Mouse (Mus musculus): ENCODE measurements around the gene Plppr4. TPM values are rescaled to one million over a fixed set of nuclear protein-coding genes. Genes with fewer than 3 reads are reported as not detected.

Gene Plppr4
- 0.05 and 0.41 TPM in 2 replicates for polyA plus RNA-seq (2016; fragmentation: Nextera tagmentation; extraction: Ambion mirVana)

GRCm38 (mm10) chr3:117360528-117360927 is at the start of gene Plppr4:
TSS of gene Plppr4 (minus strand) at chr3:117360876.
- Histone ChIP-seq H3K4me3 (peak within 1 kb of the TSS; percentile 63), H3K27ac (peak within 1 kb of the TSS; percentile 80), H3K27me3 (ENCODE audit: poor library complexity, severe bottlenecking) (peaks cover 26% of the 10 kb centered on the region), H3K9me3 (no peaks in the 10 kb centered on the region), H3K36me3 (replicated peaks) (no peaks in the 10 kb centered on the region), H3K4me1 (peaks cover 13% of the 10 kb centered on the region)
- no peak for DNase-seq (ENCODE audit: extremely low spot score, low spot score)
- WGBS = 42% methylated on average over 5 of the region's 5 CpGs

GRCm38 (mm10) chr3:117405821-117406220 is 45.1 kb upstream of the Plppr4 start:
- H3K4me3 ChIP-seq = no peak overlapping the region
- H3K9me3 ChIP-seq = no peaks in the 10 kb centered on the region
- H3K27ac ChIP-seq = no peak overlapping the region
- H3K27me3 ChIP-seq (ENCODE audit: poor library complexity, severe bottlenecking) = no peaks in the 10 kb centered on the region
- WGBS = 95% methylated on average over 2 of the region's 2 CpGs
- no peaks in the 10 kb centered on the region for H3K36me3 ChIP-seq (replicated peaks)
- DNase-seq (ENCODE audit: extremely low spot score, low spot score) = no peak
- no peaks in the 10 kb centered on the region for H3K4me1 ChIP-seq

- 94% methylated on average over 3 of the region's 3 CpGs for WGBS
- no peaks in the 10 kb centered on the region for H3K36me3 ChIP-seq (replicated peaks)
- no peaks in the 10 kb centered on the region for H3K9me3 ChIP-seq
- no peaks in the 10 kb centered on the region for H3K27me3 ChIP-seq (ENCODE audit: poor library complexity, severe bottlenecking)
- no peak for DNase-seq (ENCODE audit: extremely low spot score, low spot score)
- no peaks in the 10 kb centered on the region for H3K4me1 ChIP-seq
- no peak overlapping the region for H3K4me3 ChIP-seq
- no peak overlapping the region for H3K27ac ChIP-seq
Observed at GRCm38 (mm10) chr3:117403740-117404139, 43.1 kb upstream of the Plppr4 start.

GRCm38 (mm10) chr3:117366041-117366440 is 5.4 kb upstream of the Plppr4 start:
- DNase-seq (ENCODE audit: extremely low spot score, low spot score) = no peak

GRCm38 (mm10) chr3:117359686-117360521 is 772 bp downstream of the Plppr4 start:
- DNase-seq (ENCODE audit: extremely low spot score, low spot score) = peak; percentile 55
- H3K4me3 ChIP-seq = peak overlapping the region; percentile 63
- H3K27ac ChIP-seq = peak overlapping the region; percentile 80
- peaks cover 26% of the 10 kb centered on the region for H3K27me3 ChIP-seq (ENCODE audit: poor library complexity, severe bottlenecking)
- H3K36me3 ChIP-seq (replicated peaks) = no peaks in the 10 kb centered on the region
- WGBS = 2% methylated on average over 46 of the region's 46 CpGs
- no peaks in the 10 kb centered on the region for H3K9me3 ChIP-seq
- H3K4me1 ChIP-seq = peaks cover 13% of the 10 kb centered on the region

More at GRCm38 (mm10) chr3:117366041-117366440, 5.4 kb upstream of the Plppr4 start:
- H3K27ac ChIP-seq = no peak overlapping the region
- no peaks in the 10 kb centered on the region for H3K9me3 ChIP-seq
- H3K4me1 ChIP-seq = no peaks in the 10 kb centered on the region
- H3K27me3 ChIP-seq (ENCODE audit: poor library complexity, severe bottlenecking) = peaks cover 2% of the 10 kb centered on the region
- no peaks in the 10 kb centered on the region for H3K36me3 ChIP-seq (replicated peaks)
- WGBS = 94% methylated on average over 1 of the region's 1 CpGs
- no peak overlapping the region for H3K4me3 ChIP-seq

GRCm38 (mm10) chr3:117358981-117359628 is 1.6 kb downstream of the Plppr4 start:
- DNase-seq (ENCODE audit: extremely low spot score, low spot score) = no peak
- H3K27me3 ChIP-seq (ENCODE audit: poor library complexity, severe bottlenecking) = peaks cover 26% of the 10 kb centered on the region
- H3K36me3 ChIP-seq (replicated peaks) = no peaks in the 10 kb centered on the region
- H3K4me1 ChIP-seq = peaks cover 13% of the 10 kb centered on the region
- 0 out of 2 replicates have a peak overlapping the region, but pooled peaks have one; percentile 63 for H3K4me3 ChIP-seq
- WGBS = 91% methylated on average over 5 of the region's 5 CpGs
- H3K27ac ChIP-seq = no peak overlapping the region
- H3K9me3 ChIP-seq = no peaks in the 10 kb centered on the region

GRCm38 (mm10) chr3:117357367-117357766 is 3.3 kb downstream of the Plppr4 start:
- WGBS = 86% methylated on average over 3 of the region's 3 CpGs

GRCm38 (mm10) chr3:117353940-117354339 is 6.7 kb downstream of the Plppr4 start:
- no peaks in the 10 kb centered on the region for H3K36me3 ChIP-seq (replicated peaks)
- H3K4me3 ChIP-seq = no peak overlapping the region
- no peak for DNase-seq (ENCODE audit: extremely low spot score, low spot score)
- no peak overlapping the region for H3K27ac ChIP-seq
- no peaks in the 10 kb centered on the region for H3K4me1 ChIP-seq
- peaks cover 3% of the 10 kb centered on the region for H3K27me3 ChIP-seq (ENCODE audit: poor library complexity, severe bottlenecking)
- H3K9me3 ChIP-seq = no peaks in the 10 kb centered on the region
- 83% methylated on average over 2 of the region's 2 CpGs for WGBS

More at GRCm38 (mm10) chr3:117357367-117357766, 3.3 kb downstream of the Plppr4 start:
- Histone ChIP-seq H3K9me3 (no peaks in the 10 kb centered on the region), H3K27ac (no peak overlapping the region), H3K4me3 (no peak overlapping the region), H3K27me3 (ENCODE audit: poor library complexity, severe bottlenecking) (peaks cover 26% of the 10 kb centered on the region), H3K36me3 (replicated peaks) (no peaks in the 10 kb centered on the region), H3K4me1 (peaks cover 13% of the 10 kb centered on the region)
- DNase-seq (ENCODE audit: extremely low spot score, low spot score) = no peak

GRCm38 (mm10) chr3:117346351-117346750 is 14.3 kb downstream of the Plppr4 start:
- WGBS = 77% methylated on average over 1 of the region's 1 CpGs
- no peaks in the 10 kb centered on the region for H3K4me1 ChIP-seq

GRCm38 (mm10) chr3:117331502-117331901 is 29.2 kb downstream of the Plppr4 start:
- WGBS = 93% methylated on average over 10 of the region's 10 CpGs
- H3K9me3 ChIP-seq = no peaks in the 10 kb centered on the region
- H3K4me3 ChIP-seq = no peak overlapping the region
- no peak for DNase-seq (ENCODE audit: extremely low spot score, low spot score)
- no peak overlapping the region for H3K27ac ChIP-seq
- no peaks in the 10 kb centered on the region for H3K36me3 ChIP-seq (replicated peaks)
- H3K27me3 ChIP-seq (ENCODE audit: poor library complexity, severe bottlenecking) = no peaks in the 10 kb centered on the region
- no peaks in the 10 kb centered on the region for H3K4me1 ChIP-seq

More at GRCm38 (mm10) chr3:117346351-117346750, 14.3 kb downstream of the Plppr4 start:
- no peak for DNase-seq (ENCODE audit: extremely low spot score, low spot score)
- Histone ChIP-seq H3K27ac (no peak overlapping the region), H3K36me3 (replicated peaks) (no peaks in the 10 kb centered on the region), H3K27me3 (ENCODE audit: poor library complexity, severe bottlenecking) (no peaks in the 10 kb centered on the region), H3K4me3 (no peak overlapping the region), H3K9me3 (no peaks in the 10 kb centered on the region)

- no peak for DNase-seq (ENCODE audit: extremely low spot score, low spot score)
- 80% methylated on average over 6 of the region's 6 CpGs for WGBS
- Histone ChIP-seq H3K27me3 (ENCODE audit: poor library complexity, severe bottlenecking) (no peaks in the 10 kb centered on the region), H3K4me3 (no peak overlapping the region), H3K36me3 (replicated peaks) (no peaks in the 10 kb centered on the region), H3K4me1 (no peaks in the 10 kb centered on the region), H3K9me3 (no peaks in the 10 kb centered on the region), H3K27ac (no peak overlapping the region)
Observed at GRCm38 (mm10) chr3:117329485-117329884, 31.2 kb downstream of the Plppr4 start.

GRCm38 (mm10) chr3:117326551-117326950 is 34.1 kb downstream of the Plppr4 start:
- 0 out of 2 replicates have a peak, but pooled peaks cover 6% of the 10 kb centered on the region for H3K9me3 ChIP-seq
- H3K4me3 ChIP-seq = no peak overlapping the region
- WGBS = 95% methylated on average over 5 of the region's 5 CpGs
- H3K27ac ChIP-seq = no peak overlapping the region
- DNase-seq (ENCODE audit: extremely low spot score, low spot score) = no peak
- H3K27me3 ChIP-seq (ENCODE audit: poor library complexity, severe bottlenecking) = no peaks in the 10 kb centered on the region
- no peaks in the 10 kb centered on the region for H3K4me1 ChIP-seq
- no peaks in the 10 kb centered on the region for H3K36me3 ChIP-seq (replicated peaks)

GRCm38 (mm10) chr3:117319671-117320070 is 41.0 kb downstream of the Plppr4 start:
- Histone ChIP-seq H3K36me3 (replicated peaks) (no peaks in the 10 kb centered on the region), H3K27me3 (ENCODE audit: poor library complexity, severe bottlenecking) (no peaks in the 10 kb centered on the region)
- 83% methylated on average over 3 of the region's 3 CpGs for WGBS

More at GRCm38 (mm10) chr3:117319671-117320070, 41.0 kb downstream of the Plppr4 start:
- Histone ChIP-seq H3K27ac (no peak overlapping the region), H3K4me3 (no peak overlapping the region), H3K4me1 (no peaks in the 10 kb centered on the region), H3K9me3 (0 out of 2 replicates have a peak, but pooled peaks cover 6% of the 10 kb centered on the region)
- DNase-seq (ENCODE audit: extremely low spot score, low spot score) = no peak

Data from forebrain, embryonic 10.5 days (tissue).